9 mouse cellular contexts compared by ENCODE assay signal in the genomic region with DNA sequence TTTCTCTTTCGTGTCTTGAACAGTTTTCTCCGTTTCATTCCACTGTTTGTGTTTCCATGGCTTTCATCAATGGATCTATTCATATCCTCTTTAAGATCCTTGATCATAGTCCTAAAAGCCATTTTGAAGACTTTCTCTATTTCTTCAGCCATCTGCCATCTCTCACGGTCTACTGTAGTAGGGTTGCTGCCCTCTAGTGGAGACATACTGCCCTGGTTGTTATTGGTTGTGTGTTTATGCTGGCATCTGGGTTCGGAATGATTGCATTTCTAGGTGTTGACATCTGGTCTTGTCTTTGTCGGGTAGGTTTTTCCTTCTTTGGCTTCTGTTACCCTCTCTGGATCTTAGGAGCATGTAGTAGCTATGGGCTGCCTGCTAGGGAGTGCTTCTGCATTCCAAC. TPM values are rescaled to one million over a fixed set of nuclear protein-coding genes. Genes with fewer than 3 reads are reported as not detected.
DNase-seq lines count a peak whose midpoint lies in the region; ATAC-seq lines count a peak whose summit lies in the region.
"Had no signal": no experiment of that assay in that cellular context is flagged by ENCODE, and none has a peak within 500 bp of the region (broad histone marks: within the 10 kb centered on the region; RNA-seq: fewer than 3 reads in every experiment).

No protein-coding gene starts in this region.

- peaks cover 12% of the 10 kb centered on the region for H3K9me3 ChIP-seq in midbrain, embryonic 10.5 days (replicated peaks)
- no peaks in the 10 kb centered on the region for H3K9me3 ChIP-seq in midbrain, embryonic 16.5 days (replicated peaks; ENCODE audit: control insufficient read depth, low read length, poor library complexity, severe bottlenecking)
- no peaks in the 10 kb centered on the region; the same call in 1 of the 2 replicates for H3K9me3 ChIP-seq in limb, embryonic 11.5 days (ENCODE audit: control insufficient read depth, low read length)

- H3K9ac ChIP-seq in midbrain, embryonic 16.5 days (ENCODE audit: low read depth, low read length) = no peak overlapping the region
- no peak overlapping the region for H3K9ac ChIP-seq in limb, embryonic 11.5 days (ENCODE audit: low read length)

- H3K27me3 ChIP-seq in midbrain, embryonic 10.5 days (ENCODE audit: low read depth, poor library complexity, severe bottlenecking) = no peaks in the 10 kb centered on the region
- H3K27me3 ChIP-seq in midbrain, embryonic 16.5 days (ENCODE audit: control insufficient read depth, insufficient read depth, low read depth, low read length) = no peaks in the 10 kb centered on the region
- no peaks in the 10 kb centered on the region for H3K27me3 ChIP-seq in limb, embryonic 11.5 days (ENCODE audit: control insufficient read depth, insufficient read depth, low read length)

- peak; percentile 27 for DNase-seq in midbrain, embryonic 10.5 days (ENCODE audit: low spot score)
- DNase-seq in Muller cell, postnatal 12 days (ENCODE audit: inconsistent ontology term) = peak; percentile 11
- peak; percentile 13 for DNase-seq in c-Kit-positive CD71-positive TER-119-negative erythroid progenitor cells, embryonic 14.5 days (ENCODE audit: low read depth)
- DNase-seq in heart, postnatal 4 days = peak; percentile 46
- DNase-seq in limb, embryonic 11.5 days (ENCODE audit: low spot score) = peak; percentile 63
- peak; percentile 39 for DNase-seq in thymus, postnatal 14 days

- H3K4me3 ChIP-seq in midbrain, embryonic 10.5 days = no peak overlapping the region
- H3K4me3 ChIP-seq in midbrain, embryonic 16.5 days (ENCODE audit: low read depth, low read length) = no peak overlapping the region
- H3K4me3 ChIP-seq in limb, embryonic 11.5 days (ENCODE audit: low read depth, low read length) = no peak overlapping the region
- H3K4me3 ChIP-seq: erythroblast, embryonic 14.5 days had no signal

- H3K27ac ChIP-seq in midbrain, embryonic 10.5 days (replicated peaks) = no peak overlapping the region
- H3K27ac ChIP-seq in midbrain, embryonic 16.5 days (ENCODE audit: low read length) = no peak overlapping the region
- no peak overlapping the region for H3K27ac ChIP-seq in limb, embryonic 11.5 days (replicated peaks; ENCODE audit: low read depth, low read length)

- H3K4me1 ChIP-seq in midbrain, embryonic 10.5 days = 0 out of 2 replicates have a peak, but pooled peaks cover 4% of the 10 kb centered on the region
- H3K4me1 ChIP-seq in midbrain, embryonic 16.5 days (ENCODE audit: control insufficient read depth, insufficient read depth, low read length) = no peaks in the 10 kb centered on the region
- no peaks in the 10 kb centered on the region for H3K4me1 ChIP-seq in limb, embryonic 11.5 days (ENCODE audit: control insufficient read depth, insufficient read depth, low read length)

- WGBS in midbrain, embryonic 10.5 days = 48% methylated on average over 5 of the region's 5 CpGs
- 40% methylated on average over 5 of the region's 5 CpGs for WGBS in midbrain, embryonic 16.5 days
- WGBS in limb, embryonic 11.5 days = 45% methylated on average over 5 of the region's 5 CpGs

- H3K4me2 ChIP-seq in midbrain, embryonic 16.5 days (ENCODE audit: low read length) = no peak overlapping the region
- H3K4me2 ChIP-seq in limb, embryonic 11.5 days (ENCODE audit: low read depth, severe bottlenecking) = no peak overlapping the region

- ATAC-seq in midbrain, embryonic 16.5 days = no peak
- ATAC-seq in limb, embryonic 11.5 days (ENCODE audit: insufficient number of reproducible peaks, low FRiP score, low TSS enrichment, low read depth) = no peak

- H3K36me3 ChIP-seq in midbrain, embryonic 10.5 days = no peaks in the 10 kb centered on the region
- H3K36me3 ChIP-seq in midbrain, embryonic 16.5 days (ENCODE audit: control insufficient read depth, insufficient read depth, low read length) = no peaks in the 10 kb centered on the region
- no peaks in the 10 kb centered on the region for H3K36me3 ChIP-seq in limb, embryonic 11.5 days (ENCODE audit: control insufficient read depth, insufficient read depth, low read length)

RNA-seq across cellular contexts. Expression of gene Ccdc180, which starts 11.2 kb away (rescaled TPM):
- polyA plus RNA-seq in midbrain, embryonic 10.5 days (2016; fragmentation: Nextera tagmentation; extraction: Ambion mirVana) = 0.02 TPM in 1 of 2 replicates, not detected in the other
- polyA plus RNA-seq in midbrain, embryonic 16.5 days (2015; fragmentation: Nextera tagmentation; extraction: Ambion mirVana) = 0.39 and 0.59 TPM in 2 replicates
- total RNA-seq in heart, postnatal 4 days (2021) = under 1 TPM; 0.05 to 0.09 TPM
- polyA plus RNA-seq in limb, embryonic 11.5 days (2014; fragmentation: Nextera tagmentation; extraction: Ambion mirVana) = 0.06 TPM in 1 of 2 replicates, not detected in the other
- polyA plus RNA-seq: erythroblast, embryonic 14.5 days had no signal

RNA-seq across cellular contexts. Expression of gene Stra6l, which starts 30.5 kb away (rescaled TPM):
- polyA plus RNA-seq in midbrain, embryonic 10.5 days (2016; fragmentation: Nextera tagmentation; extraction: Ambion mirVana) = 0.11 and 0.17 TPM in 2 replicates
- polyA plus RNA-seq in midbrain, embryonic 16.5 days (2015; fragmentation: Nextera tagmentation; extraction: Ambion mirVana) = 1.0 and 1.2 TPM in 2 replicates
- under 1 TPM in 1 of 2 experiments, not detected in 1; 0.02 TPM for total RNA-seq in heart, postnatal 4 days (2021)
- polyA plus RNA-seq in limb, embryonic 11.5 days (2014; fragmentation: Nextera tagmentation; extraction: Ambion mirVana) = 2.8 and 3.1 TPM in 2 replicates
- polyA plus RNA-seq: erythroblast, embryonic 14.5 days had no signal

RNA-seq across cellular contexts. Expression of gene Igfbpl1, which starts 52.2 kb away (rescaled TPM):
- polyA plus RNA-seq in midbrain, embryonic 10.5 days (2016; fragmentation: Nextera tagmentation; extraction: Ambion mirVana) = 13.8 and 23.1 TPM in 2 replicates
- 33.4 and 39.5 TPM in 2 replicates for polyA plus RNA-seq in midbrain, embryonic 16.5 days (2015; fragmentation: Nextera tagmentation; extraction: Ambion mirVana)
- 1 to 10 TPM; 7.3 to 7.5 TPM for total RNA-seq in heart, postnatal 4 days (2021)
- 0.52 and 0.67 TPM in 2 replicates for polyA plus RNA-seq in limb, embryonic 11.5 days (2014; fragmentation: Nextera tagmentation; extraction: Ambion mirVana)
- polyA plus RNA-seq: erythroblast, embryonic 14.5 days; liver, embryonic 16.5 days had no signal

Comparison
In these comparisons a context has a peak if more than half of its experiments do, and no peak if none do; other contexts are left out.
1. DNase-seq: peak in every context shown above with its lines; median percentile 63 in limb, embryonic 11.5 days; 46 in heart, postnatal 4 days; 39 in thymus, postnatal 14 days; 27 in midbrain, embryonic 10.5 days; 13 in c-Kit-positive CD71-positive TER-119-negative erythroid progenitor cells, embryonic 14.5 days; 11 in Muller cell, postnatal 12 days.